Mouse (Mus musculus): Measurements from ENCODE around the gene Pxmp2. TPM values are rescaled to one million over a fixed set of nuclear protein-coding genes. Genes with fewer than 3 reads are reported as not detected.

Gene Pxmp2
- total RNA-seq, 2 experiments from 2014 or later, result 23.3 to 25.0 TPM

DNA sequence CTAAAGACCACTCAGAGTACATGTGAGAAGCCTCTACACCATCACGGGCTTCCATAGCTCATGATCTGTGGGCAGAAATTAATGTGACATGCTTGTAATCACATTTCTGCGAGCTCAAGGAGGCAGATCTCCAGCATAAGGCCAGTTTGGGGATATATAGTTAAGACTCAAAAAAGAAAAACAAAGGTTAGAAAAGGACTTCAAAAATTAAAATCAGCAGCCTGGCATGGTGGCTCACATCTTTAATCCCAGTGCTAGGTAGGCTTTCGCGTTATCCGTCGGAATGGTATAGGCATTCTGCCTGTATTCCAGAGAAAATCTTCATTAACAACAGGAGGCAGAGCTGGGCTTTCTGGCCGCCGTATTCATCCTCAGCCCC lies 55.6 kb downstream of the Pxmp2 start:
- no peak for DNase-seq

GRCm38 (mm10) chr5:110227336-110227883 lies 58.6 kb downstream of the Pxmp2 start:
- no peak for DNase-seq

DNA sequence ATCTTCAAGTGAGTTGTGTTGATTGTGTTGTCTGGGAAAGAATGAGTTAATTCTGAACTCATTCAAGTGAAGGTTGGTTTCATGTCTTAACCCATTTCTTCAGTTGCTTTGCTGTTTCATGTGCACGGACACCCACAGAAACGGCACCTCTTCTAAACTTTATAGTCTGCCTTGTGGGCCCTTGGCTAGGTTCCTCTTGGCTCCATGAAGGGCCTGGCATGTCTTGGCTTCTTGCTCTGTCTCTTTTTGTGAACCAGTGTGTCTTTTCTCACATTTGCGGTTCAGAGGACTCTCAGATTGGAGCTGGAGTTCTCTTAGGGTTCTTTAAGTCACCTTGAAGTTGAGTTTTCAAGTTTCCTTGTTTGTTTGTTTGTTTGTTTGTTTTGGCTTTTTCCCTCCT lies 60.9 kb downstream of the Pxmp2 start:
- no peak for DNase-seq

Other genes starting within 250 kb of the Pxmp2 start
- gene Gm17655, start 213.7 kb downstream of the Pxmp2 start, total RNA-seq (2021), result 1 to 10 TPM; 2.8 to 3.3 TPM
- gene Gm35315, start 191.8 kb downstream of the Pxmp2 start, total RNA-seq (2021), result not detected
- not detected for gene Plcxd1, start 186.2 kb downstream of the Pxmp2 start, total RNA-seq (2021)
- gene Gtpbp6, start 178.0 kb downstream of the Pxmp2 start, total RNA-seq (2021), result 10 to 100 TPM; 32.3 to 33.6 TPM
- gene Zfp605, start 176.1 kb downstream of the Pxmp2 start, total RNA-seq (2021), result 1 to 10 TPM; 2.7 to 3.1 TPM
- 10 to 100 TPM; 23.5 to 23.7 TPM for gene Chfr, start 150.3 kb downstream of the Pxmp2 start, total RNA-seq (2021)
- 10 to 100 TPM; 35.5 to 38.7 TPM for gene Golga3, start 109.5 kb downstream of the Pxmp2 start, total RNA-seq (2021)
- gene Ankle2, start 55.2 kb downstream of the Pxmp2 start, total RNA-seq (2021), result 10 to 100 TPM; 27.9 to 29.8 TPM
- 10 to 100 TPM; 41.4 to 42.8 TPM for gene Pgam5, start 16.3 kb downstream of the Pxmp2 start, total RNA-seq (2021)
- 10 to 100 TPM; 20.9 to 22.0 TPM for gene Pole, start 120 bp upstream of the Pxmp2 start, total RNA-seq (2021)
- gene P2rx2, start 57.0 kb upstream of the Pxmp2 start, total RNA-seq (2021), result not detected
- not detected for gene Lrcol1, start 58.5 kb upstream of the Pxmp2 start, total RNA-seq (2021)
- gene Fbrsl1, start 162.3 kb upstream of the Pxmp2 start, total RNA-seq (2021), result 10 to 100 TPM; 49.7 to 52.2 TPM

Measured in heart, postnatal 4 days (tissue).